Mouse (Mus musculus) activated CD4-positive, CD25-positive, alpha-beta regulatory T cell, adult 9 weeks (primary cell): Measurements from ENCODE around the gene Nod1. TPM values are rescaled to one million over a fixed set of nuclear protein-coding genes. Genes with fewer than 3 reads are reported as not detected.

Experiments
- polyA plus RNA-seq: library from polyadenylated mRNA; unstranded; fragments of 100-300 nt; shearing (Covaris generic); gene quantifications from one replicate; pipeline ENCODE4 v1.2.1, GENCODE M21; 2017

Gene Nod1
- 59.5 TPM for polyA plus RNA-seq

GRCm38 (mm10) chr6:54972111-54972928 lies at the start of gene Nod1:
Gene Nod1 (minus strand): TSS chr6:54972612.

GRCm38 (mm10) chr6:54992734-54993260 lies 20.4 kb upstream of the Nod1 start, which contains the start of gene Ggct:
Gene Ggct (minus strand): TSS chr6:54992950.

Other genes with a start within 250 kb of the Nod1 start
- 13.5 TPM for gene Znrf2, start 155.7 kb downstream of the Nod1 start, polyA plus RNA-seq
- gene Ggct, start 20.3 kb upstream of the Nod1 start, polyA plus RNA-seq: 35.6 TPM
- gene Gars, start 65.4 kb upstream of the Nod1 start, polyA plus RNA-seq: 24.0 TPM
- not detected for gene Crhr2, start 160.4 kb upstream of the Nod1 start, polyA plus RNA-seq
- not detected for gene Inmt, start 202.4 kb upstream of the Nod1 start, polyA plus RNA-seq
- gene Mindy4, start 230.8 kb upstream of the Nod1 start, polyA plus RNA-seq: 0.66 TPM